Mouse (Mus musculus) limb, embryonic 14.5 days (tissue): ENCODE measurements at regions not wholly inside any gene's neighbourhood (a gene's known extent, or its start where the extent isn't known, plus 50 kb on each side); places are given as distances from the start of the nearest gene placed in this dataset.

Experiments used
- ATAC-seq: fragments of 200-750 bp; cut with Nextera tagmentation; 2 replicates; pipeline ENCODE4 v1.8.0; 2017; ENCODE audit warnings: low read depth, moderate number of reproducible peaks, moderate TSS enrichment; ENCODE audit not compliant: low FRiP score
- DNase-seq: peaks from one replicate; pipeline ENCODE4 v3.0.0-alpha.2; 2015; ENCODE audit warnings: low spot score
- H3K27ac ChIP-seq: fragments of 300-500 bp; sonication (generic); replicated peaks from 2 replicates; pipeline ENCODE4 v1.5.1; 2014; ENCODE audit warnings: low read depth, mild to moderate bottlenecking, low read length, moderate library complexity, mixed read lengths
- H3K27me3 ChIP-seq: fragments of 300-500 bp; sonication (generic); 2 replicates; pipeline ENCODE4 v1.6.1; 2014; ENCODE audit warnings: low read length, mixed read lengths; ENCODE audit not compliant: control insufficient read depth, insufficient read depth
- H3K36me3 ChIP-seq: fragments of 300-500 bp; sonication (generic); 2 replicates; pipeline ENCODE4 v1.6.1; 2014; ENCODE audit warnings: mild to moderate bottlenecking, low read length, moderate library complexity, mixed read lengths; ENCODE audit not compliant: control insufficient read depth, insufficient read depth
- H3K4me1 ChIP-seq: fragments of 300-500 bp; sonication (generic); 2 replicates; pipeline ENCODE4 v1.6.1; 2014; ENCODE audit warnings: antibody characterized with exemption, low read length, mixed read lengths; ENCODE audit not compliant: control insufficient read depth, insufficient read depth
- H3K4me2 ChIP-seq: fragments of 300-500 bp; sonication (generic); replicated peaks from 2 replicates; pipeline ENCODE4 v1.6.1; 2014; ENCODE audit warnings: low read depth, mild to moderate bottlenecking, low read length, moderate library complexity; ENCODE audit not compliant: severe bottlenecking
- H3K4me3 ChIP-seq: fragments of 300-500 bp; sonication (generic); replicated peaks from 2 replicates; pipeline ENCODE4 v1.5.1; 2014; ENCODE audit warnings: low read length
- H3K9ac ChIP-seq: fragments of 300-500 bp; sonication (generic); 2 replicates; pipeline ENCODE4 v1.6.1; 2014; ENCODE audit warnings: mild to moderate bottlenecking, low read depth, low read length, moderate library complexity; ENCODE audit not compliant: severe bottlenecking
- H3K9me3 ChIP-seq: fragments of 300-500 bp; sonication (generic); 2 replicates; pipeline ENCODE4 v1.6.1; 2016; ENCODE audit warnings: low read length; ENCODE audit not compliant: control insufficient read depth
- POLR2A ChIP-seq: fragments of 200-500 bp; IDR thresholded peaks from 2 replicates; pipeline ENCODE4 v1.8.0; 2012; ENCODE audit warnings: inconsistent platforms, mild to moderate bottlenecking, moderate library complexity, borderline replicate concordance; ENCODE audit not compliant: insufficient read depth, insufficient read length; ENCODE audit errors: extremely low read depth
- WGBS: fragments of 180-500 bp; shearing (Covaris S2); extraction: QIAGEN DNeasy Blood & Tissue Kit; methylation state at CpG from one replicate; pipeline ENCODE4 v1.1.7; 2014; 5-methylcytosine and 5-hydroxymethylcytosine counted together

- no peak overlapping the region for H3K4me3 ChIP-seq
- H3K36me3 ChIP-seq: no peaks in the 10 kb centered on the region
- no peak overlapping the region for H3K9ac ChIP-seq
- peaks cover 4% of the 10 kb centered on the region; the same call in 1 of the 2 replicates for H3K27me3 ChIP-seq
- WGBS: 18% methylated on average over 9 of the region's 9 CpGs
- DNase-seq (peak; percentile 53), ATAC-seq (peak; percentile 79)
- no peak overlapping the region for H3K4me2 ChIP-seq
- no peak for TF ChIP-seq POLR2A
- H3K4me1 ChIP-seq: peaks cover 6% of the 10 kb centered on the region; the same call in 1 of the 2 replicates
- no peaks in the 10 kb centered on the region for H3K9me3 ChIP-seq
- H3K27ac ChIP-seq: peak overlapping the region; percentile 65
Observed at GRCm38 (mm10) chrX:99285611-99286010, 149.7 kb downstream of the Efnb1 start.

- H3K27me3 ChIP-seq: peaks cover 7% of the 10 kb centered on the region; the same call in 1 of the 2 replicates
- no peaks in the 10 kb centered on the region for H3K9me3 ChIP-seq
- 51% methylated on average over 5 of the region's 5 CpGs for whole genome bisulfite sequencing
- TF ChIP-seq POLR2A: no peak
- H3K9ac ChIP-seq: no peak overlapping the region
- H3K4me3 ChIP-seq: no peak overlapping the region
- H3K4me2 ChIP-seq: no peak overlapping the region
- peaks cover 5% of the 10 kb centered on the region; the same call in 1 of the 2 replicates for H3K4me1 ChIP-seq
- DNase-seq (no peak), ATAC-seq (no peak)
- H3K27ac ChIP-seq: no peak overlapping the region
- no peaks in the 10 kb centered on the region for H3K36me3 ChIP-seq
Observed at GRCm38 (mm10) chrX:99280991-99281390, 145.1 kb downstream of the Efnb1 start.

GRCm38 (mm10) chrX:99280543-99280942 is 144.6 kb downstream of the Efnb1 start:
- no peak for TF ChIP-seq POLR2A
- H3K9me3 ChIP-seq: no peaks in the 10 kb centered on the region
- no peak overlapping the region for H3K4me3 ChIP-seq
- DNase-seq (no peak), ATAC-seq (no peak)
- H3K36me3 ChIP-seq: no peaks in the 10 kb centered on the region
- H3K4me2 ChIP-seq: no peak overlapping the region
- H3K27me3 ChIP-seq: peaks cover 7% of the 10 kb centered on the region; the same call in 1 of the 2 replicates
- 64% methylated on average over 5 of the region's 5 CpGs for WGBS
- H3K4me1 ChIP-seq: peaks cover under 1% of the 10 kb centered on the region; the same call in 1 of the 2 replicates
- H3K9ac ChIP-seq: no peak overlapping the region
- H3K27ac ChIP-seq: no peak overlapping the region

- H3K27me3 ChIP-seq: peaks cover 2% of the 10 kb centered on the region; the same call in 1 of the 2 replicates
- no peak overlapping the region for H3K4me2 ChIP-seq
- TF ChIP-seq POLR2A: no peak
- no peak overlapping the region for H3K27ac ChIP-seq
- 84% methylated on average over 5 of the region's 5 CpGs for WGBS
- no peaks in the 10 kb centered on the region for H3K4me1 ChIP-seq
- H3K4me3 ChIP-seq: no peak overlapping the region
- DNase-seq (no peak), ATAC-seq (no peak)
- no peaks in the 10 kb centered on the region for H3K9me3 ChIP-seq
- no peaks in the 10 kb centered on the region for H3K36me3 ChIP-seq
- no peak overlapping the region for H3K9ac ChIP-seq
Observed at GRCm38 (mm10) chrX:99275536-99275935, 139.6 kb downstream of the Efnb1 start.

GRCm38 (mm10) chrX:99271908-99272307 is 136.0 kb downstream of the Efnb1 start:
- H3K9me3 ChIP-seq: no peaks in the 10 kb centered on the region
- ATAC-seq (no peak), DNase-seq (no peak)
- H3K4me3 ChIP-seq: no peak overlapping the region
- no peak overlapping the region for H3K9ac ChIP-seq
- H3K4me2 ChIP-seq: no peak overlapping the region
- H3K4me1 ChIP-seq: no peaks in the 10 kb centered on the region
- no peak for TF ChIP-seq POLR2A
- 75% methylated on average over 3 of the region's 3 CpGs for WGBS
- H3K36me3 ChIP-seq: no peaks in the 10 kb centered on the region
- H3K27ac ChIP-seq: no peak overlapping the region
- no peaks in the 10 kb centered on the region for H3K27me3 ChIP-seq

- no peak; the same call in 1 of the 2 replicates for ATAC-seq
- Histone ChIP-seq H3K36me3 (no peaks in the 10 kb centered on the region), H3K4me3 (no peak overlapping the region), H3K9me3 (no peaks in the 10 kb centered on the region), H3K4me2 (no peak overlapping the region), H3K4me1 (no peaks in the 10 kb centered on the region), H3K9ac (no peak overlapping the region), H3K27ac (no peak overlapping the region), H3K27me3 (no peaks in the 10 kb centered on the region)
- DNase-seq: peak; percentile 6
- no peak for TF ChIP-seq POLR2A
- WGBS: 43% methylated on average over 5 of the region's 5 CpGs
Observed at GRCm38 (mm10) chrX:99249038-99249607, 113.2 kb downstream of the Efnb1 start.
